Mouse (Mus musculus) heart, adult 2 months (tissue): Measurements from ENCODE around the gene Map3k1. TPM values are rescaled to one million over a fixed set of nuclear protein-coding genes. Genes with fewer than 3 reads are reported as not detected.

ENCODE experiments used
- DNase-seq, 2 experiments: peaks; one replicate each; pipeline ENCODE4 v3.0.0; 2021
- H3K27ac ChIP-seq: fragments of 200-600 bp; 2 replicates; pipeline ENCODE4 v1.8.1; 2022
- H3K27me3 ChIP-seq: fragments of 200-500 bp; 2 replicates; pipeline ENCODE4 v1.6.1; 2012; ENCODE audit warnings: mild to moderate bottlenecking, low read length, inconsistent platforms, mixed read lengths; ENCODE audit not compliant: control insufficient read depth, insufficient read depth
- H3K36me3 ChIP-seq: fragments of 200-500 bp; 2 replicates; pipeline ENCODE4 v1.6.1; 2012; ENCODE audit warnings: low read length, inconsistent platforms; ENCODE audit not compliant: control insufficient read depth, insufficient read depth
- H3K4me1 ChIP-seq: fragments of 200-500 bp; 2 replicates; pipeline ENCODE4 v1.6.1; 2011; ENCODE audit warnings: low read length; ENCODE audit not compliant: control insufficient read depth, insufficient read depth
- H3K4me3 ChIP-seq: fragments of 200-600 bp; 2 replicates; pipeline ENCODE4 v1.8.1; 2022
- H3K79me2 ChIP-seq: fragments of 200-500 bp; replicated peaks from 2 replicates; pipeline ENCODE4 v1.6.1; 2012; ENCODE audit warnings: mild to moderate bottlenecking, inconsistent platforms, low read length, moderate library complexity, mixed read lengths; ENCODE audit not compliant: control insufficient read depth, insufficient read depth
- H3K9ac ChIP-seq: fragments of 200-500 bp; 2 replicates; pipeline ENCODE4 v1.6.1; 2012; ENCODE audit warnings: low read depth, mild to moderate bottlenecking, control low read depth, inconsistent platforms, low read length, mixed read lengths
- CTCF ChIP-seq: fragments of 200-600 bp; IDR thresholded peaks from 2 replicates; pipeline ENCODE4 v1.8.1; 2022; ENCODE audit warnings: antibody characterized with exemption, mild to moderate bottlenecking, moderate library complexity
- EP300 ChIP-seq: fragments of 200-500 bp; IDR thresholded peaks from 2 replicates; pipeline ENCODE4 v1.6.1; 2011; ENCODE audit warnings: low read depth, low read length, control low read depth; ENCODE audit not compliant: insufficient read depth
- POLR2A ChIP-seq: fragments of 200-500 bp; IDR thresholded peaks from 2 replicates; pipeline ENCODE4 v1.6.1; 2011; ENCODE audit warnings: mild to moderate bottlenecking, low read depth, low read length, control low read depth; ENCODE audit not compliant: insufficient read depth
- WGBS: fragments of 180-500 bp; shearing (Covaris S2); methylation state at CpG from one replicate; pipeline ENCODE4 v1.1.7; 2018; 5-methylcytosine and 5-hydroxymethylcytosine counted together
- intact Hi-C: fragments of 180-260 bp; cut with DNase I; formaldehyde crosslinking; loops from one replicate; pipeline ENCODE4 v1.15.1; 2025
- long read RNA-seq: library from polyadenylated mRNA; stranded (forward); transcript quantifications from one replicate; pipeline ENCODE4 v2.0.0, GENCODE M21; 2021
- polyA plus RNA-seq: library from polyadenylated mRNA; depleted of rRNA; stranded (reverse); fragments of >200 nt; gene quantifications from 2 replicates; pipeline ENCODE4 v1.2.3, GENCODE M21; 2012; rRNA removed
- total RNA-seq, 2 experiments: library from RNA; stranded (reverse); gene quantifications; 2 replicates each; pipeline ENCODE4 v1.2.3; 2021

The Map3k1 gene
- total RNA-seq (10 to 100 TPM; 15.2 to 24.6 TPM), polyA plus RNA-seq (10.7 and 14.0 TPM in 2 replicates)
- long read RNA-seq, partial matches to known transcripts, result 2 of 2 reads
- long read RNA-seq, other reads (novel, unspliced or antisense), result 0 of 2 reads

DNA sequence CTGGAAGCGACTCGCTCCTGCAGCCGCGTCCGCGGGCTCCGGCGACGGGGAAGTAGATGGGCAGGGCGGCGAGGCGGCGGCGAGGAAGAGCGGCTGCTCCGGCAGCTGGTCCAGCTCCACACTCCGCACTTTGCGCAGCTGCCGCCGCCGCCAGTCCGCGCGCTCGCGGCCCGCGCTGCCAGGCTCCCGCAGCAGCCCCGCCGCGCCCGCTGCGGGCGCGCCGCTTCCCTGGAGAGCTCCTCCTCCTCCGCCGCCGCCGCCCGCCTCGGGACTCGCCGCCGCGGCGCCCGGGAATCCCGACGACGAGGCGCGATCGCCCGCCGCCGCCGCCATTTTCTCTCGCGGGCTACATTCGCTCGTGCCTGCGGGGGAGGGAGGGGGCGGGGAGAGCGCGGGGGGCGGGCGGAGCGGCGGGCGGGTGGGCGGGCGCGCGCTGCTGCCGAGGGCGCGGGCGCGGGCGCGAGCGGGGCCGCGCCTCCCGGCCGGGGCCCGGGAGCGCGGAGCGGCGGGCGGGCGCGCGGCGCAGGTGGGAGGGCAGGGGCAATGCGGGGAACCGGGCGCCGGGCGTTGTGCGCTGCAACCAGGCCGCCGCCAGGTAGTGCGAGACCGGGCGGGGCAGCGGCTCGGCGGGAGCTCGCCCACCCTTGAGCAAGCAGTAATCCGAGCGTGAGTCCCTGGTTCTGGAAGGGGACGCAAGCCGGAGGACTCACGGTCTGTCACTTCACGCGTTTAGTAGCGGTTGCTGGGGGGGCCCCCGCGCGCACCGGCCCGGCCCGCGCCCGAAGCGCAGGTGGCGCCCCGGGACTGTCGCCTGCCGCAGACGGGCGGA is at the start of gene Map3k1:
Gene Map3k1, minus strand, starts transcription at position 357 of the 829 bp plus-strand sequence.
- H3K4me1 ChIP-seq, result peaks cover 9% of the 10 kb centered on the region
- intact Hi-C loops, result loop anchor here (1.0 to 10.0 kb wide), 5 partner anchors 128 to 656 kb away; partner anchors contain the start of gene Il6st
- 1% methylated on average over 106 of the region's 136 CpGs for WGBS

DNA sequence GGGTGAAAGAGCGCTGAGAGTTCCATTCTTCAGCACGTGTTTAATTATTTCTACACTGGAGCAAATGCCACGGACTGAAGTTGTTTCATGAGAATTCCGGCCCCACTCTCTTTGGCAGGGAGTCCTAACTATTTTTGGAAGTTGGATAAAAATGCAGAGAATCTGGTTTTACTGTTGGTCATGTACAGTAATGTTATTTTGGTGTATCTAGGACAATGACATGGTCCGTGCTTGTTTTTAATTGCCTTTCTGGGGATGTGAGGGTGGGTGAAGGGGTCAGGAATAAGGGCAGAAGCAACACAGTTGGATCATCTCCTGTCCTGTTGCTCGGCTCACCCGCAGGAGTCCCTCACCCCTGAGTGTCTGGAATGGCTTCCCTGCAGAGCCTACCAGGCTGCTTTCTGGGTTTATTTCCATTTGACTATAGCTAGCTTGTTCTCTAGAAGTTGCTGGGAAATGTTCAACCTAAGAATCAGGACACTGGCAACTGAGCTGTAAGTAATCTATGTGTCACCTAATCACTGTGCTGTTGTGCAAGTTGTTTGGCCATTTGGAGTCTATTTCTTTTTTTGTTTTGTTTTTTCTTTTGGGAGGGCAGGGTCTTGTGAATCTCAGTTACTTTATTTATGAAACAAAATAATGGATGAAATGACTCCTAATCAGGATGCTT is 48.1 kb upstream of the Map3k1 start:
- intact Hi-C loops, result no loop called here
- TF ChIP-seq POLR2A (no peak), EP300 (no peak), CTCF (no peak)
- Histone ChIP-seq H3K4me1 (peaks cover 4% of the 10 kb centered on the region), H3K9ac (no peak overlapping the region), H3K36me3 (no peaks in the 10 kb centered on the region), H3K4me3 (no peak overlapping the region), H3K27ac (no peak overlapping the region), H3K79me2 (no peaks in the 10 kb centered on the region), H3K27me3 (no peaks in the 10 kb centered on the region)
- 41% methylated on average over 7 of the region's 7 CpGs for WGBS
- no peak for DNase-seq

More for the DNA sequence above, at the start of gene Map3k1:
- peaks cover 9% of the 10 kb centered on the region for H3K36me3 ChIP-seq
- DNase-seq, result peak; percentile 83 to 87
- H3K79me2 ChIP-seq, result 0 out of 2 replicates have a peak, but pooled peaks cover under 1% of the 10 kb centered on the region
- H3K27ac ChIP-seq, result peak within 1 kb of the TSS; percentile 96
- H3K27me3 ChIP-seq, result no peaks in the 10 kb centered on the region
- peak within 1 kb of the TSS; percentile 100 for H3K9ac ChIP-seq
- peak within 1 kb of the TSS; percentile 94 for H3K4me3 ChIP-seq
- TF ChIP-seq EP300, result no peak
- TF ChIP-seq CTCF, result peak; percentile 30

DNA sequence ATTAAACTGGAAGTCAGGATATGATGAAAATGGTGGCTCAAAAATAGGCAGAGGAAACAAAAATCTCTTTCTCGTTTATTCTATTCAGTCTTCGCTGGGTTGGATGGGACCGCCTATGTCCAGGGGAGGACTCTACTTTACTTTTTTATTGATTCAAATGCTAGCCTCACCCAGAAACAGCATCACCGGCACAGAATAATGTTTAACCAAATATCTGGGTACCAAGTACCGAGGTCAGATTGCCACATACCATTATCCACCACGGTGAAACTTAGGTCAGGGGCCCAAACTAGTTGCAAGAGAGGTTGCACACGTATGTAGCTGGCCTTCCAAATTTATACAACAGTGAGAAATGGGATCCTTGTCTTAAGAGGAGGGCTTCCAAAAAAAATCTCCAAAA is 47.4 kb upstream of the Map3k1 start:
- Histone ChIP-seq H3K27me3 (no peaks in the 10 kb centered on the region), H3K4me3 (no peak overlapping the region), H3K9ac (no peak overlapping the region), H3K27ac (peak overlapping the region; percentile 6; the same call in 1 of the 2 replicates), H3K4me1 (peaks cover 4% of the 10 kb centered on the region), H3K79me2 (no peaks in the 10 kb centered on the region), H3K36me3 (no peaks in the 10 kb centered on the region)
- intact Hi-C loops, result no loop called here
- WGBS, result 89% methylated on average over 7 of the region's 7 CpGs
- no peak for DNase-seq
- no peak for TF ChIP-seq POLR2A
- TF ChIP-seq CTCF, result no peak
- no peak for TF ChIP-seq EP300

DNA sequence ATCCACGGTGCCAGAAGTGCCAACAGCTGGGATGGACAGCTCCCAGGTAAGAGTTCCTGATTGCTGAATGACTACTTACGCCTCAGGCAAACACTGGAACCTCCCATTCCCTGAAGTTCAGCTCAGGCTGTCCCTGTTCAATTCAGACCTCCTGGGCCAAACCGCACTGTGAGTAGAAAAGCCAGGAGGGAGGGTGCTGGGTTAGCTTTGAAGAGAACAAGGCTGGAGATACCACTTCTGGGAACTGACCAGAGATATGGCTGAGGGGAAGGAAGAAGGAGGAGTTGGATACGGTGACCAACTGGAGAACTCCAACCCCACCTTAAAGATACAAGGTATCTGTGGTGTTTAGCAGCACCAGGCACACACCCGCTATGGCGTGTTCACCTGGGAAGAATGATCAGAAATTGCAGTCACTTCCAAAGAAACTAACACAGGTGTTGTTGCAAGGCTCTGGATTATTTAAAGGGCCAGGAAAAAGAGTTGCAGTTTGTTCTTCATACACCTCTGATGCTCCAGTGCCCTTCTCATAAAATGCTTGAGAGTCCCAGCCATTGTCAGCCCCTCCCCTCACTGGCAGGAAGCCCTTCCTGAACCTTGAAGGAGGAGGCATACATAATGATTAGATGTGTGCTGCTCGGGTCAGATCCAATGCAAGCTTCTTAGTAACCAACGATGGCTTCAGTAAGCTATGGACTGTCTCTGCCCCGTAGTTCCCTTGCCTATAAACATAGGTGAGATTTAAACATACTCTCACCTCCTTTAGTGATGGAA is 43.8 kb upstream of the Map3k1 start:
- Histone ChIP-seq H3K79me2 (no peaks in the 10 kb centered on the region), H3K27ac (no peak overlapping the region), H3K36me3 (no peaks in the 10 kb centered on the region), H3K4me1 (peaks cover 4% of the 10 kb centered on the region), H3K9ac (no peak overlapping the region), H3K4me3 (no peak overlapping the region), H3K27me3 (no peaks in the 10 kb centered on the region)
- intact Hi-C loops, result no loop called here
- DNase-seq, result no peak
- TF ChIP-seq POLR2A (no peak), EP300 (no peak), CTCF (no peak)
- 74% methylated on average over 9 of the region's 9 CpGs for WGBS

DNA sequence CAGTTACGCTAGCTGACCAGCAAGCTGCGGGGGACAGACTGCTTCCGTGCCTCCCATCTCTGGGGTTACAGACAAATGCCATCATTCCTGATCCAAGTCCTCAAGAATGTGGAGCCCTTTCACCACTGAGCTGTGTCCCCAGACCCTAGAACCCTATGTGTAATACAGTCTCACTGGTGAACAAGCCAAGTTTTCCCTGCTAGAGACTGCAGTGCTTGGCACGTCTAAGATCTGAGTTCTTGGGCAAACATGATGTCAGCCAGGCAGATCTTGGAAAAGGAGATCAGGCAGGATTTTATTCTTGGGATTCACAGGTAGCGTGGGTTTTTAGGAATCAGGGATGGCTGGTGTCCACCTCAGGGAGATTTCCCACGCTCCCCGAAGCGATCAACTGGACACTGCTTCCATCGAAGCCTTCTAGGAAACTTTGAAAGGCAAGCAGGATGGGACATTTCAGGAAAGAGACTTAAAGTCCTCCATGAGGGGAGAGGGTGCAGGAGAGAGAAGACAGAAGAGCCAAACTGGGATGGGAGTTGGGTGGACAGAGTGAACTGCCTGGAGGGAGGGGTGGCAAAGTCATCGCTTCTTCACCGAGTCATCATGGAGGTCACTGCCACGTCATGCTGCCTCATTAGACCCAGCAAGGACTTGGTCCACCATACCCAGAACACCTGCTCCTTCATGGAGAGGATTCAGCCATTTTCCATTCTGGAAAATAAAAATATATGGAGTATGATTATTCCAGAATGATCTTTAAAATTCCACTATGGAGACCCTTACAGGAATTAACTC is 41.4 kb upstream of the Map3k1 start:
- Histone ChIP-seq H3K27me3 (no peaks in the 10 kb centered on the region), H3K4me1 (0 out of 2 replicates have a peak, but pooled peaks cover 1% of the 10 kb centered on the region), H3K9ac (no peak overlapping the region), H3K27ac (no peak overlapping the region), H3K79me2 (no peaks in the 10 kb centered on the region), H3K4me3 (no peak overlapping the region), H3K36me3 (no peaks in the 10 kb centered on the region)
- no peak for TF ChIP-seq CTCF
- TF ChIP-seq EP300, result no peak
- no peak for TF ChIP-seq POLR2A
- intact Hi-C loops, result no loop called here
- no peak for DNase-seq
- WGBS, result 96% methylated on average over 12 of the region's 12 CpGs
